Mouse (Mus musculus): ENCODE measurements around the gene Hoxa11.

- no peak for TF ChIP-seq POLR2A (IDR thresholded peaks at IDR 0.05; ENCODE audit: extremely low read depth, insufficient read depth, low read length)
- no peak for TF ChIP-seq CTCF (IDR thresholded peaks at IDR 0.05; ENCODE audit: low read depth, low read length)
Measured at GRCm38 (mm10) chr6:52247766-52248637, 2.4 kb upstream of the Hoxa11 start.

Data from liver, adult 2 months (tissue).